Mouse (Mus musculus) frontal cortex, postnatal 25 days (tissue): ENCODE data around the gene Bean1.

Experiments
- DNase-seq, 2 experiments: peaks; one replicate each; pipeline ENCODE4 v3.0.0; 2022; ENCODE audit warnings: low spot score in 2 of 2

The Bean1 gene

GRCm38 (mm10) chr8:104171050-104171620 is 893 bp downstream of the Bean1 start:
- DNase-seq, result no peak

DNA sequence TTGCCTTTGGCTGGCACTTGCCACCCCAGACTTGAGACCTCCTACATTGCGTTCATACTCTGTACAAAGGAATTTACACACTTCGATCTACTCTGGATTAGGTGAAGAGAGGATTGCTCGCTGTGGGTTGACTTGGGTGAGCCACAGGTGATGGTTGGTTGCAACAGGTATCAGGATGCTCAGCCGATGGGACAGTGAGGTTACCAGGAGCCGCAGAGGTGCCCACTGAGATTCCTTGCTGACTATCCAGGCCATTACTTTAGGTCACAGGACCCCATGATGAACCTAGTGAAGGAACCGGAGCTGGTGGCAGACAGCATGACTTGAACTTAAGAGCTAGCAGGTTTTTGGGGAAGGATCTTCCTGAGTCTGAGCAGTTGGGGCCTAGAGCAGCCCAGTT is 2.2 kb downstream of the Bean1 start:
- DNase-seq, result no peak

GRCm38 (mm10) chr8:104175848-104176527 is 5.7 kb downstream of the Bean1 start:
- no peak for DNase-seq

GRCm38 (mm10) chr8:104177054-104177453 is 6.8 kb downstream of the Bean1 start:
- no peak for DNase-seq

DNA sequence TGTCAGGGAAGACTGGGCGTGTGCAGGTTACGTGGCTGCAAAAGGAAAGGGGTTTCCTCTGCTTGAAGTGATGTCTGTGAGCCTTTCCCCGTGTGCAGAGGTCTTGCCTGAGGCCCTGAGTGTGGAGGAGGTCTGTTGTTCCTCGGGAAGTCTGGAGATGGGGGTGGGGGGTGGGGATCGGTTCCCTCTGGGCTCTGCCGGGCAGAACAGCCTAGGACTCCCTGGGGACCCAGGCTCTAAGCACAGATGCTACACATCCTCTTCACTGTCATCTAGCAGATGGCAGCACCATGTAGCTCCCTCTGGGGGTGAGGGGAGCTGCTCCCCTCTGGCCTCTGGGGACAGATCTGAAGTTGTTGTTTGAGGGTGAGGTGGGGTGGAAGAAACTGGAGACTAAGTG is 14.7 kb downstream of the Bean1 start:
- DNase-seq, result no peak

- DNase-seq, result no peak
These were observed 16.6 kb downstream of the Bean1 start for GRCm38 (mm10) chr8:104186827-104187226.

GRCm38 (mm10) chr8:104187622-104188021 is 17.4 kb downstream of the Bean1 start:
- DNase-seq, result no peak

DNA sequence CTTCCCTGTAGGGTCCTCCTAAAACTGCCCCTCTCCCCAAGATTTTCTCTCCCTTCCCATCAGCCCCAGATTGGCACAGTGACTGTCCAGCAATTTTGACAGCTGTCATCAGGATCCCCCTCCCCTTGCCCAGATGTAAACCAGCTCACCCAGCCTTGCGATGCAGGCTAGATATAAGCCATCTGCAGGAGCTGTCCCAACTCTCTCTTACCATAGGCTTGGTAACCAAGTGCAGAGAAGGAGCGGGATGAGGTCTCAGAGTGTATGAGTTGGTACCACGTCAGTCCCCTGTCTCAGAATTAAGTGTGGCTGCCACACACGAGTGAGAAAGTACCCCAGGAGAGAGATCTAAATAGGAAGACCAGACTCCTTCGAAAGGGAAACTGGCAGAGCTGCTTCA is 18.2 kb downstream of the Bean1 start:
- DNase-seq, result no peak

DNA sequence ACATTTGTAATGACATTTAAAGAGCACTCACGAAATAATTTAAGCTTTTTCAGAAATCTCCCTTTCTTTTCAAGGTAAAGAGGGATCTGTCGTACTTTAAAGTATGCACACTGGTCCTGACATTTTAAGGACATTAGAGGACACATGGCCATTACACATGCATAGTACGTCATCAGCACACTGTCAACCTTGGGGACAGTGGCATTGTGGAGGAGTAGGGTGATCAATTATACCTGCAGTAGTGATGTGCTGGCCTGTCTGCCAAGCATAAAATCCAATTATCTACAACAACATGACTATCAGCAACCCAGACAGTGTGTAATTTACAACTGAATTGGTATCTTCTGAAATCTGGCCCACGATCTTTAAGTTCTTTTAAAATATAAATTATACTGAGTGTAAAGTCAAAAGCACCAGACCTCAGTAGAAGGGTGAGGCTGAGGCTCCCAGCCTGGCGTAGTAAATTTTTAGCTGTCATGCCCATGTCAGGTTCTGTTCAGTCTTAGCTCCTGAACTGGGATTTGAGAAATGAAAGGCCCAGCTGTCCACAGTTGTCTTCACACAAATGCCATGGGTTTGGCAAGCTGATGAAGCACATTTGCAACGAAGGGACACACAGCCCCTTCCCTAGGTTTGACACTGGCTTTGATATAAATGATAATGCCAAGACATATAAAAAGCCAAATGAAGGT is 20.7 kb downstream of the Bean1 start:
- DNase-seq, result no peak

DNA sequence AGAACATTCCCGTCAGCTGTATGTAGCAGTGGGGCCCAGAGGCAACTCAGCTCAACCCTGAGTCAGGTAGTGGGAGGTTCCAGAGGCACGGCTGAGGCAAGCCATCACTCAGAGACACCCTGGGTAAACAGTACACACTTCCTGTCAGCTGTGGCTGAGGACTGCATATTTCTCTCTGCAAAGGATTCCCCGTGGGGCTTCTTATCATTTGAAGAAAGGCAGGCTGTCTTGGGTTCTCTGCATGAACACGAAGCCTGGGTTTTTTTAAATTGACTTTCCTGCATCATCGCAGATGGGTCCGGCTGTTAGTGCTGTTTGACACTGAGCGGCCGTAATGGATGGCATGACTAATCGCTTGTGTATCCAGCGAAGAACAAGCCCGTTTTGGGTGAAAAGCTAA is 21.3 kb downstream of the Bean1 start:
- DNase-seq, result no peak

DNA sequence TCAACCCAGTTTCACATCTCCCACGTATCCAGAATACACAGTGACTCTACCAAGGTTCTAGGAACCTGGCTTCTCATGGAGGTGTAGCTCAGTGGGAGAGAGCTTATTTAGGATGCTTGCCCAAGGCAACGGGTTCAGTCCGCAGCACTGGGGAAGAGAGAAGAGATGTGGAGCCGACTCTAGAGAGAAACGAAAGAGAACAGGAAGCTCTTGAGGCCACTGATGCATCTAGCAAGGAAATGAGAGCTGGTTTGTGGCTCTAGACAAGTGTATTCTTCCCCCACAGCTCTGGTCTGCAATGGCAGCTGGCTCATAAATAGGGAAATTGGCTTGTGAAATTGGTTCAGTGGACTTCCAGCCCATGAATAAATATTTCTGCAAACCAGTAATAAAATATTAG is 29.6 kb downstream of the Bean1 start:
- DNase-seq, result no peak

DNA sequence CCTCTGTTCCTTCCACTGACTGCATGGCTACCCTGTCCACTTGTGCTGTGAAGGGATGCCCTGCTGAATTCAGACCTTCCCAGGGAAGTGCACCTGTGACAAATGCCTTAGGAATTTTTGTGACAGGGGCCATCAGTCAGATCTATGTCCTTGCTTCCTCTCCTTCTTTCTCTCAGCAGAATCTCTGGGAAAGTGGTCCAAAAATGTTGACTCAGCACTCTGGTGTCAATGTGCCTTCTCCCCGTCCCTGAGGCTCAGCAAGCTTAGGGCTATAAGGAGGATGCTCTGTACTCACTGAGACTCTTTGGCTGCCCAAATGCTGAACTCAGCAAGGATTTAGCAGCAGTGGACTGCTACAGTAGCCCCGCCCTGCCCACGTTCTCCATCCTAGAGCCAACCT is 31.4 kb downstream of the Bean1 start:
- no peak for DNase-seq

DNA sequence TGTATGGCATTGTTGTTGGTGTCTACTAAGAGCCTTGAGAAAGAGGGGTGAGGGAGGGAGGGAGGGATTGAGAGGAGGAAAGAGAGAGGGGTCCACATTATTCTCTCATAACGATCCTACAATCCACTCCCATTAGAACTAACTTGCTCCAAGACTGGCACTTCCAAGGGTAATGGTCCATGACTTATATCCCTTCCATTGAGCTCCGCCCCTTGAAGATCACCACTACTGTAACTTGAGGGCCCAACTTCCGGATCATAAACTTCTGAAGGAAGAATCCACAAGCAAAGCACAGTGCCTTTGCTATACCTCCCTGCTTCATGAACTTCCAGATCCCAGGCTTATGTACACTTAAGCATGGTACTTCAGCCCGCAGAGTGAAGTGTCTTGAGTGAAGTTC is 32.1 kb downstream of the Bean1 start:
- no peak for DNase-seq

GRCm38 (mm10) chr8:104205292-104205691 is 35.0 kb downstream of the Bean1 start:
- DNase-seq, result no peak

DNA sequence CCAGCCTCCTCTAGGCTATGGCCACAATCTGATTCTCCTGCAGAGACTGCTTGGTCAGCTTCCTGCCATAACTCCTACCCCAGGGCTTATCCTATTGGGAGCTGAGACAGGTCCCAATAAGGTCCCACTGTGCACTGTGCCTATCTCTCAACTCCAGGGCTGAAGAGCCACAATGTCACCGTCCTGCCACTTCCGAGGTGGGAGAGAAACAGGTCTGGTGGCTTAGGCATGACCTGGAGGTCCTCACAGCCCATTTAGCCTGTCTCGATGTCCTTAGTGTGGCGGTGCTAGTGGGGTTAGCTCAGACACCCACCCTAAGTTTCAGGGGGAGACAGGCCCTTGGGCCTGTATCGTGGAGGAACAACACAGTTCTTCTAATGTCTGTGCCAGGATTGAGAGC is 47.4 kb downstream of the Bean1 start:
- DNase-seq, result no peak

- DNase-seq, result peak; percentile 18 to 35
These were observed 48.8 kb downstream of the Bean1 start for GRCm38 (mm10) chr8:104219079-104219478.

GRCm38 (mm10) chr8:104219806-104220205 is 49.6 kb downstream of the Bean1 start:
- DNase-seq, result peak; percentile 69 to 72

- no peak for DNase-seq
These were observed 56.8 kb downstream of the Bean1 start for GRCm38 (mm10) chr8:104227048-104227447.

- no peak for DNase-seq
These were observed 60.1 kb downstream of the Bean1 start for GRCm38 (mm10) chr8:104230377-104230776.

DNA sequence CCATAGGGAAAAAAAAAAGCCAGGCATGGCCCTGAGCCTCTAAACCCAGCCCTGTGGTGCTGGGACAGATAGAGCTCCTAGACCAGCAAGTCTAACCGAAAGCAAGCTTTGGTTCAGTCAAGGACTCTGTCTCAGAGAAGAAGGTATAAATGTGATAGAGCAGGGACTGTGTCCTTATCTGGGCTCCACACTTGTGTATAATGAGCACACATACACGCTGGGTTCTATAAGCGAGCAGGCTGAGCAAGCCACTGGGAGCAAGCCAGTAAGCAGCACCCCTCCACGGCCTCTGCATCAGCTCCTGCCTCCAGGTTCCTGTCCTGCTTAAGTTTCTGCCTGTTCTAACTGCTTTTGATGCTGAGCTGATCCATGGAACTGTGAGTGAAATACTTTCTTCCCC is 61.8 kb downstream of the Bean1 start:
- DNase-seq, result no peak

GRCm38 (mm10) chr8:104232919-104233318 is 62.7 kb downstream of the Bean1 start:
- DNase-seq, result no peak

DNA sequence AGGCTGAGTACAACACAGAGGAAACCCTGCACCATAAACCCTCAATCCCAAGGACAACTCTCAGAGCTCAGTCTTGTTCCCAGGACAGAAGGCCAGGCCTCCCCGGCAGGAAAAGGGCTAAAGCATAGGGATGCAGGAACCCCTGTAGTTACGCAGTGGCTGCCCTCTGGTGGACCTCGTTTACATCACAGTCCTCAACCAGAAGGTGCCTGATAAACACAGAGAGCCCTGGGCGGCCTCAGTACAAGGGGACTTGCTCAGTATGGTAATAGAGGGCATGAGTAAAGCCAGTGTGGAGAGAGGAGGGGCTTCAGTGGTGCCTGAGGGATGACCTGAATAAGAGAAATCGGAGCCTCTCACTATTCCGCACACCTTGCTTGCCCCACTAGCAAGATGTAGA is 64.3 kb downstream of the Bean1 start:
- no peak for DNase-seq

GRCm38 (mm10) chr8:104239418-104239861 is 69.2 kb downstream of the Bean1 start:
- DNase-seq, result no peak
